Mouse (Mus musculus) brain, embryonic 14.5 days (tissue): ENCODE data around the gene Plcd1.

Experiments used
- CTCF ChIP-seq: fragments of 200-500 bp; IDR thresholded peaks from 2 replicates; pipeline ENCODE4 v1.5.1; 2012; ENCODE audit warnings: inconsistent platforms, mild to moderate bottlenecking, moderate library complexity, borderline replicate concordance; ENCODE audit not compliant: insufficient read depth, insufficient read length; ENCODE audit errors: extremely low read depth
- POLR2A ChIP-seq: fragments of 200-500 bp; IDR thresholded peaks from 2 replicates; pipeline ENCODE4 v1.6.1; 2012; ENCODE audit warnings: mild to moderate bottlenecking, inconsistent platforms, borderline replicate concordance; ENCODE audit not compliant: poor library complexity, insufficient read depth, insufficient read length, severe bottlenecking; ENCODE audit errors: extremely low read depth

DNA sequence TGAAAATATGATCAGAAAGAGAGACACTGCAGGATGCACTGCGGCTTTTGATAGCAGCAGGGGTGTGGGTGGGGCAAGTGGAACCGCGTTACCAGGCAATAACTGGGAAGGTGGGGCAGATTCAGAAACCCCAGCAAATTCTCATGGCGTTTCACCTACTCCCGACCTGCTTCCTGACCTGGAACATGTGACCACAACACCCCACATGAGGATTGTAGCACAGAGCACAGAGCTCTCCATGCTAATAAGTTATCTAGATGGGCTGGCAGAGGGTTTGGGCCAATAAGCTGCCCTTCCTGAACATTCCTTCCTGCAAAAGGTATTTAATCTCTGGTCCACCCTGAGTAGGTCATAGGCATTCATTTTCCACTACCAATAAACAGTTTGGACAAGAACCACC lies 37.4 kb upstream of the Plcd1 start:
- TF ChIP-seq CTCF (no peak), POLR2A (no peak)
